Mouse (Mus musculus): ENCODE data around the gene Agbl4. TPM values are rescaled to one million over a fixed set of nuclear protein-coding genes. Genes with fewer than 3 reads are reported as not detected.

Agbl4 gene
- polyA plus RNA-seq, 1 experiment from 2014 or later = 1.9 TPM

- no peaks in the 10 kb centered on the region for H3K9me3 ChIP-seq
- H3K4me2 ChIP-seq (replicated peaks) = peak overlapping the region; percentile 75
- H3K9ac ChIP-seq (replicated peaks) = no peak overlapping the region
- no peak overlapping the region for H3K27ac ChIP-seq (replicated peaks)
- WGBS = 30% methylated on average over 3 of the region's 3 CpGs
- H3K36me3 ChIP-seq = 0 out of 2 replicates have a peak, but pooled peaks cover 5% of the 10 kb centered on the region
- no peaks in the 10 kb centered on the region; the same call in 1 of the 2 replicates for H3K27me3 ChIP-seq
- peak overlapping the region; percentile 93 for H3K4me3 ChIP-seq
- H3K4me1 ChIP-seq = peaks cover 30% of the 10 kb centered on the region
- ATAC-seq (replicated peaks) = no peak
These were observed 1019.1 kb downstream of the Agbl4 start for GRCm38 (mm10) chr4:111416551-111416950.

DNA sequence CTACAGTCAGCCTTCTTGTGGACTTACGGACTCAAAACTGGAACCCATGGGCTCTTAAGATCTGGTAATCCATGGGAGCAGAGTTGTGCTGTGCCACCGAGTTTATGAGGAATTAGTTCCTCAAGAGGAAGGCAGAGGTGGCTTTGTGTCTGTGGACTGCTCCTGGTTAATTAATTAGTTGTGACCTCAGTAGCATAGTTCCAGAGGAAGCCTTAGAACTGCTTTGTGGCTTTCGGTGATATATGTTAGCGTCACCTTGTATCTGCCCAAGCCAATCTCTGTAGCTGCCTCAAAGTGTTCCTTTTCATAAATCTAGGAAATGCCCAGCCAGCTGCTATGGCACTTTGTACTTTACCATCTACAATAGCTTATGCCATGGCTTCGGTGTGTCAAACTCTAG is 1020.3 kb downstream of the Agbl4 start:
- H3K4me1 ChIP-seq = peaks cover 30% of the 10 kb centered on the region
- 82% methylated on average over 5 of the region's 5 CpGs for WGBS
- no peaks in the 10 kb centered on the region for H3K9me3 ChIP-seq
- no peak overlapping the region for H3K4me2 ChIP-seq (replicated peaks)
- ATAC-seq (replicated peaks) = no peak
- no peak overlapping the region for H3K9ac ChIP-seq (replicated peaks)
- H3K27me3 ChIP-seq = no peaks in the 10 kb centered on the region; the same call in 1 of the 2 replicates
- H3K4me3 ChIP-seq = no peak overlapping the region
- H3K36me3 ChIP-seq = 0 out of 2 replicates have a peak, but pooled peaks cover 5% of the 10 kb centered on the region
- H3K27ac ChIP-seq (replicated peaks) = no peak overlapping the region

- no peak for ATAC-seq (replicated peaks)
- 97% methylated on average over 1 of the region's 1 CpGs for WGBS
- Histone ChIP-seq H3K9ac (replicated peaks) (no peak overlapping the region), H3K4me1 (peaks cover 25% of the 10 kb centered on the region), H3K27me3 (no peaks in the 10 kb centered on the region), H3K36me3 (0 out of 2 replicates have a peak, but pooled peaks cover 5% of the 10 kb centered on the region), H3K4me3 (no peak overlapping the region), H3K9me3 (no peaks in the 10 kb centered on the region), H3K27ac (replicated peaks) (no peak overlapping the region), H3K4me2 (replicated peaks) (no peak overlapping the region)
These were observed 1022.0 kb downstream of the Agbl4 start for GRCm38 (mm10) chr4:111419476-111419875.

GRCm38 (mm10) chr4:111420031-111420430 is 1022.6 kb downstream of the Agbl4 start:
- Histone ChIP-seq H3K27me3 (no peaks in the 10 kb centered on the region), H3K27ac (replicated peaks) (no peak overlapping the region), H3K9me3 (no peaks in the 10 kb centered on the region), H3K4me2 (replicated peaks) (no peak overlapping the region), H3K36me3 (0 out of 2 replicates have a peak, but pooled peaks cover 5% of the 10 kb centered on the region), H3K4me1 (peaks cover 23% of the 10 kb centered on the region), H3K9ac (replicated peaks) (no peak overlapping the region), H3K4me3 (no peak overlapping the region)
- 67% methylated on average over 3 of the region's 3 CpGs for WGBS
- no peak for ATAC-seq (replicated peaks)

GRCm38 (mm10) chr4:111420955-111421354 is 1023.5 kb downstream of the Agbl4 start:
- Histone ChIP-seq H3K27ac (replicated peaks) (no peak overlapping the region), H3K27me3 (no peaks in the 10 kb centered on the region), H3K9ac (replicated peaks) (no peak overlapping the region), H3K4me1 (peaks cover 19% of the 10 kb centered on the region), H3K9me3 (no peaks in the 10 kb centered on the region), H3K4me3 (no peak overlapping the region), H3K36me3 (0 out of 2 replicates have a peak, but pooled peaks cover 7% of the 10 kb centered on the region), H3K4me2 (replicated peaks) (no peak overlapping the region)
- 92% methylated on average over 4 of the region's 4 CpGs for WGBS
- no peak for ATAC-seq (replicated peaks)

GRCm38 (mm10) chr4:111421785-111422184 is 1024.3 kb downstream of the Agbl4 start:
- H3K4me1 ChIP-seq = peaks cover 10% of the 10 kb centered on the region
- WGBS = 91% methylated on average over 6 of the region's 6 CpGs
- no peak for ATAC-seq (replicated peaks)

GRCm38 (mm10) chr4:111424371-111424950 is 1027.0 kb downstream of the Agbl4 start:
- H3K36me3 ChIP-seq = 0 out of 2 replicates have a peak, but pooled peaks cover 3% of the 10 kb centered on the region
- peaks cover 2% of the 10 kb centered on the region; the same call in 1 of the 2 replicates for H3K4me1 ChIP-seq
- no peak overlapping the region for H3K27ac ChIP-seq (replicated peaks)
- 89% methylated on average over 1 of the region's 1 CpGs for WGBS
- H3K9ac ChIP-seq (replicated peaks) = no peak overlapping the region
- H3K9me3 ChIP-seq = no peaks in the 10 kb centered on the region
- no peak overlapping the region for H3K4me2 ChIP-seq (replicated peaks)
- H3K27me3 ChIP-seq = no peaks in the 10 kb centered on the region
- H3K4me3 ChIP-seq = no peak overlapping the region
- ATAC-seq (replicated peaks) = no peak

More at GRCm38 (mm10) chr4:111421785-111422184, 1024.3 kb downstream of the Agbl4 start:
- no peak overlapping the region for H3K4me2 ChIP-seq (replicated peaks)
- H3K4me3 ChIP-seq = no peak overlapping the region
- H3K27me3 ChIP-seq = no peaks in the 10 kb centered on the region
- no peak overlapping the region for H3K27ac ChIP-seq (replicated peaks)
- H3K36me3 ChIP-seq = 0 out of 2 replicates have a peak, but pooled peaks cover 7% of the 10 kb centered on the region
- no peak overlapping the region for H3K9ac ChIP-seq (replicated peaks)
- no peaks in the 10 kb centered on the region for H3K9me3 ChIP-seq

- Histone ChIP-seq H3K4me3 (no peak overlapping the region), H3K4me1 (no peaks in the 10 kb centered on the region), H3K9me3 (no peaks in the 10 kb centered on the region), H3K9ac (replicated peaks) (no peak overlapping the region), H3K27me3 (no peaks in the 10 kb centered on the region), H3K4me2 (replicated peaks) (no peak overlapping the region), H3K36me3 (0 out of 2 replicates have a peak, but pooled peaks cover 3% of the 10 kb centered on the region), H3K27ac (replicated peaks) (no peak overlapping the region)
- ATAC-seq (replicated peaks) = no peak
- 74% methylated on average over 6 of the region's 6 CpGs for WGBS
These were observed 1027.7 kb downstream of the Agbl4 start for GRCm38 (mm10) chr4:111425170-111425569.

DNA sequence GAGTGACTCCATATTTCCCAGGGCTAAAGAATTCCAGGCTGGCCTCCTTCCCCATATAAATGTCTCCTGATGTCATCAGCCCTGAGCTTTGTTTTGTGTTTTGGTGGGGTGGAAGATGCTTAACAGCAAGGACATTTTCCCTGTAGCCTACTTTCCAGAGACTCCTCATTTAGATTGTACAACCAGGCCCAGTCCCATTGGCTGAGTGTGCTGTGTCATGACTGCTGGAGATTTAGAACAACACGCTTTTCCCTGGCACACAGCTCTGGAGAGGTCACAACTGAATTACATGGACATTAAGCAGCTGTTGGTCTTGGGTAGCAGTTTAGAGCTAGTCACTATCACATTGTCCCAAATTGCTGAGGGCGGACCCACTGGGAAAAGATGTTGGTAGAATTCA is 1033.7 kb downstream of the Agbl4 start:
- Histone ChIP-seq H3K4me1 (no peaks in the 10 kb centered on the region), H3K9me3 (no peaks in the 10 kb centered on the region), H3K36me3 (peaks cover 14% of the 10 kb centered on the region), H3K4me2 (replicated peaks) (no peak overlapping the region), H3K9ac (replicated peaks) (no peak overlapping the region), H3K27me3 (no peaks in the 10 kb centered on the region), H3K27ac (replicated peaks) (no peak overlapping the region), H3K4me3 (no peak overlapping the region)
- ATAC-seq (replicated peaks) = no peak
- 93% methylated on average over 2 of the region's 2 CpGs for WGBS

DNA sequence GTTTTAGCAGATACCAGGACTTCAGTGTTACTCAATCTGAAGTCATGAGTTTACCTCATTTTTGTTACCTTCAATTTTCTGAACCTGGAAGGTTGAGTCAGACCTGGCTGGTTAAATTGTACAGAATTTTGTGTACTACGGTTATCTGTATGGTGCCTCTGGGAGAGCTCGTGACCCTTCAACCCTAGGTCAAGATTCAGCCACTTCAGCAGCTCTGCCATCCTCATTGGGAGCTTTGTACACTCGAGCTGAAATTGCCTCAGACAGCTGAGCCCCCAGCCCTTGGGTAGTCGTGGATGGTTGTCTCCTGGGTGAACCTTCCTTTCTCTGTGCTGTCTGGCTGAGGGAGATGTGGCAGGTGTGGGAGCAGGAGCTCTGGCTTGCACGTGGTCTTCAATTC is 1034.6 kb downstream of the Agbl4 start:
- H3K4me3 ChIP-seq = no peak overlapping the region
- no peak for ATAC-seq (replicated peaks)
- no peak overlapping the region for H3K4me2 ChIP-seq (replicated peaks)
- no peaks in the 10 kb centered on the region for H3K27me3 ChIP-seq
- H3K27ac ChIP-seq (replicated peaks) = no peak overlapping the region
- WGBS = 85% methylated on average over 5 of the region's 5 CpGs
- H3K9me3 ChIP-seq = no peaks in the 10 kb centered on the region
- H3K9ac ChIP-seq (replicated peaks) = no peak overlapping the region
- no peaks in the 10 kb centered on the region for H3K4me1 ChIP-seq
- peaks cover 14% of the 10 kb centered on the region for H3K36me3 ChIP-seq

DNA sequence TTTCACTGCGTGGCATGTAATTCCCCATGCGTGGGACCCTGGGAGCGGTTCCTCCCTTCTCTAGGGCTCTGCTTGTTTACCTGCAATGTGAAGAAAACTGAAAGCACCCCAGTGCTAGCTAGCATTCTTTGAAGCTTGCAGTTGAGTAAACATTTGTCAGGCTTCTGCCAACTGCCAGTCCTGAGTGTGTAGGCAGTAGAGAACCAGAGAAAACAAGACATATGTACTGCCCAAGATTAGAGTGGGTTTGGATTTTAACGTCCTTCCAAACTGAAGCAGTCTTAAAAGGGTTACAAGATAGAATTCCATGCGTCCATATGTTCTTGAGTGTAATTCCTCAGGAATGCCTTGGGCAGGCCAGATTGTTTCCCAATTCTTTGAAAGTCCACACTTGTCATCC is 1035.0 kb downstream of the Agbl4 start:
- H3K27ac ChIP-seq (replicated peaks) = no peak overlapping the region
- 0 out of 2 replicates have a peak, but pooled peaks cover 3% of the 10 kb centered on the region for H3K4me1 ChIP-seq
- H3K9ac ChIP-seq (replicated peaks) = no peak overlapping the region
- no peaks in the 10 kb centered on the region for H3K27me3 ChIP-seq
- H3K4me2 ChIP-seq (replicated peaks) = no peak overlapping the region
- 91% methylated on average over 5 of the region's 5 CpGs for WGBS
- no peak for ATAC-seq (replicated peaks)
- no peaks in the 10 kb centered on the region for H3K9me3 ChIP-seq
- H3K4me3 ChIP-seq = no peak overlapping the region
- H3K36me3 ChIP-seq = peaks cover 14% of the 10 kb centered on the region

GRCm38 (mm10) chr4:111441709-111442108 is 1044.2 kb downstream of the Agbl4 start:
- Histone ChIP-seq H3K9me3 (no peaks in the 10 kb centered on the region), H3K27ac (replicated peaks) (no peak overlapping the region), H3K4me1 (peaks cover 32% of the 10 kb centered on the region), H3K27me3 (no peaks in the 10 kb centered on the region), H3K4me2 (replicated peaks) (no peak overlapping the region), H3K4me3 (no peak overlapping the region), H3K9ac (replicated peaks) (no peak overlapping the region), H3K36me3 (no peaks in the 10 kb centered on the region)
- 55% methylated on average over 1 of the region's 1 CpGs for WGBS
- ATAC-seq (replicated peaks) = no peak

Data from forebrain, embryonic 15.5 days (tissue).